ENCODE assay signal across 16 mouse cellular contexts in genomic region chr8:11384841-11385240, GRCm38 (mm10).
DNase-seq lines count a peak whose midpoint lies in the region; ATAC-seq and TF ChIP-seq lines count a peak whose summit lies in the region.
"Had no signal": no experiment of that assay in that cellular context is flagged by ENCODE, and none has a peak within 500 bp of the region (broad histone marks: within the 10 kb centered on the region; RNA-seq: fewer than 3 reads in every experiment).

No protein-coding gene starts in this region.

- no peak overlapping the region for H3K27ac ChIP-seq in forebrain, postnatal 0 days (ENCODE audit: low read depth, low read length)
- no peak overlapping the region for H3K27ac ChIP-seq in forebrain, embryonic 12.5 days
- peak overlapping the region; percentile 57; the same call in 1 of the 2 replicates for H3K27ac ChIP-seq in kidney, embryonic 15.5 days
- peak overlapping the region; percentile 79 for H3K27ac ChIP-seq in testis, adult 2 months (ENCODE audit: control insufficient read depth, insufficient read depth, low read depth, low read length)
- peak overlapping the region; percentile 69 for H3K27ac ChIP-seq in stomach, postnatal 0 days (replicated peaks)
- H3K27ac ChIP-seq: hindbrain, embryonic 15.5 days; liver, embryonic 13.5 days had no signal

- no peak for DNase-seq in forebrain, postnatal 0 days
- DNase-seq in kidney, adult 11 months, result no peak
- DNase-seq in testis, postnatal 14 days (ENCODE audit: low spot score), result no peak
- DNase-seq in stomach, postnatal 0 days (ENCODE audit: low spot score), result no peak
- DNase-seq: B cell, adult 2 months; cerebellum, postnatal 36 days; kidney, postnatal 36 days; liver, embryonic 13.5 days; thymus, postnatal 25 days had no signal

- H3K27me3 ChIP-seq in forebrain, postnatal 0 days (ENCODE audit: insufficient read depth, low read length), result no peaks in the 10 kb centered on the region
- no peaks in the 10 kb centered on the region for H3K27me3 ChIP-seq in forebrain, embryonic 12.5 days
- no peaks in the 10 kb centered on the region for H3K27me3 ChIP-seq in kidney, embryonic 15.5 days
- H3K27me3 ChIP-seq in testis, adult 2 months (ENCODE audit: control insufficient read depth, insufficient read depth, low read length), result no peaks in the 10 kb centered on the region
- no peaks in the 10 kb centered on the region for H3K27me3 ChIP-seq in stomach, postnatal 0 days (ENCODE audit: control insufficient read depth, insufficient read depth, low read length)
- H3K27me3 ChIP-seq: hindbrain, embryonic 15.5 days; liver, embryonic 13.5 days had no signal

- TF ChIP-seq EP300 in stomach, postnatal 0 days (optimal IDR thresholded peaks at IDR 0.05), result no peak

- no peak for ATAC-seq in forebrain, postnatal 0 days
- ATAC-seq in forebrain, embryonic 12.5 days (ENCODE audit: low FRiP score), result no peak
- ATAC-seq in kidney, embryonic 15.5 days (replicated peaks; ENCODE audit: low FRiP score), result no peak
- ATAC-seq in stomach, postnatal 0 days (ENCODE audit: low FRiP score, low TSS enrichment), result no peak
- no peak for ATAC-seq in CD4-positive, CD25-positive, alpha-beta regulatory T cell, adult 4 months

- no peak for TF ChIP-seq POLR2A in testis, adult 2 months (IDR thresholded peaks at IDR 0.05; ENCODE audit: control insufficient read depth, low read depth, low read length)

- TF ChIP-seq CTCF in forebrain, postnatal 0 days (IDR thresholded peaks at IDR 0.05; ENCODE audit: low read depth), result 0 out of 2 replicates have a peak, but pooled peaks have one; percentile 12
- no peak for TF ChIP-seq CTCF in testis, adult 2 months (IDR thresholded peaks at IDR 0.05; ENCODE audit: control insufficient read depth, insufficient read depth, insufficient replicate concordance, low read depth, low read length)
- TF ChIP-seq CTCF in stomach, postnatal 0 days (IDR thresholded peaks at IDR 0.05; ENCODE audit: low read depth), result peak; percentile 49

- H3K4me3 ChIP-seq in forebrain, postnatal 0 days (ENCODE audit: low read depth, low read length), result no peak overlapping the region
- H3K4me3 ChIP-seq in forebrain, embryonic 12.5 days (replicated peaks), result no peak overlapping the region
- H3K4me3 ChIP-seq in kidney, embryonic 15.5 days (replicated peaks), result no peak overlapping the region
- no peak overlapping the region for H3K4me3 ChIP-seq in testis, adult 2 months (ENCODE audit: control insufficient read depth, low read depth, low read length)
- H3K4me3 ChIP-seq in stomach, postnatal 0 days (ENCODE audit: low read depth, low read length), result no peak overlapping the region
- H3K4me3 ChIP-seq: hindbrain, embryonic 15.5 days; liver, embryonic 13.5 days; megakaryocyte, embryonic 14.5 days had no signal

- no peaks in the 10 kb centered on the region for H3K9me3 ChIP-seq in forebrain, postnatal 0 days (ENCODE audit: low read length)
- H3K9me3 ChIP-seq in forebrain, embryonic 12.5 days, result no peaks in the 10 kb centered on the region
- no peaks in the 10 kb centered on the region for H3K9me3 ChIP-seq in kidney, embryonic 15.5 days (replicated peaks)
- H3K9me3 ChIP-seq in stomach, postnatal 0 days (ENCODE audit: control insufficient read depth, low read length), result no peaks in the 10 kb centered on the region
- H3K9me3 ChIP-seq: G1E; hindbrain, embryonic 15.5 days; liver, embryonic 13.5 days; megakaryocyte, embryonic 14.5 days had no signal

- H3K4me2 ChIP-seq in forebrain, postnatal 0 days (ENCODE audit: low read depth), result no peak overlapping the region
- H3K4me2 ChIP-seq in forebrain, embryonic 12.5 days, result no peak overlapping the region
- no peak overlapping the region for H3K4me2 ChIP-seq in kidney, embryonic 15.5 days
- no peak overlapping the region for H3K4me2 ChIP-seq in stomach, postnatal 0 days (replicated peaks; ENCODE audit: low read depth)
- H3K4me2 ChIP-seq: hindbrain, embryonic 15.5 days; liver, embryonic 13.5 days had no signal

- no peak overlapping the region for H3K9ac ChIP-seq in forebrain, postnatal 0 days
- H3K9ac ChIP-seq in forebrain, embryonic 12.5 days, result no peak overlapping the region
- H3K9ac ChIP-seq in kidney, embryonic 15.5 days, result no peak overlapping the region
- no peak overlapping the region for H3K9ac ChIP-seq in stomach, postnatal 0 days (ENCODE audit: low read length)
- H3K9ac ChIP-seq: hindbrain, embryonic 15.5 days; liver, embryonic 13.5 days had no signal

- 88% methylated on average over 4 of the region's 4 CpGs for WGBS in forebrain, postnatal 0 days
- WGBS in forebrain, embryonic 12.5 days, result 86% methylated on average over 4 of the region's 4 CpGs
- 71% methylated on average over 4 of the region's 4 CpGs for WGBS in kidney, embryonic 15.5 days
- WGBS in stomach, postnatal 0 days, result 56% methylated on average over 4 of the region's 4 CpGs

- H3K4me1 ChIP-seq in forebrain, postnatal 0 days (ENCODE audit: insufficient read depth), result peaks cover 12% of the 10 kb centered on the region
- H3K4me1 ChIP-seq in forebrain, embryonic 12.5 days, result peaks cover 17% of the 10 kb centered on the region
- H3K4me1 ChIP-seq in kidney, embryonic 15.5 days, result peaks cover 40% of the 10 kb centered on the region
- H3K4me1 ChIP-seq in testis, adult 2 months (ENCODE audit: control insufficient read depth, insufficient read depth, low read length), result peaks cover 3% of the 10 kb centered on the region
- H3K4me1 ChIP-seq in stomach, postnatal 0 days (replicated peaks; ENCODE audit: control insufficient read depth, insufficient read depth), result peaks cover 4% of the 10 kb centered on the region; the same call in 1 of the 2 replicates
- H3K4me1 ChIP-seq: liver, embryonic 13.5 days had no signal

- H3K36me3 ChIP-seq in forebrain, postnatal 0 days (ENCODE audit: insufficient read depth), result no peaks in the 10 kb centered on the region
- no peaks in the 10 kb centered on the region for H3K36me3 ChIP-seq in forebrain, embryonic 12.5 days (replicated peaks)
- peaks cover 4% of the 10 kb centered on the region; the same call in 1 of the 2 replicates for H3K36me3 ChIP-seq in kidney, embryonic 15.5 days
- H3K36me3 ChIP-seq in testis, adult 2 months (ENCODE audit: control insufficient read depth, insufficient read depth, low read length), result no peaks in the 10 kb centered on the region
- no peaks in the 10 kb centered on the region for H3K36me3 ChIP-seq in stomach, postnatal 0 days (ENCODE audit: control insufficient read depth, insufficient read depth, low read length)
- H3K36me3 ChIP-seq: G1E; hindbrain, embryonic 15.5 days; liver, embryonic 13.5 days had no signal

Comparison
In these comparisons a context has a peak if more than half of its experiments do, and no peak if none do; other contexts are left out.
1. H3K27ac ChIP-seq: peak in kidney, embryonic 15.5 days (single experiment), testis, adult 2 months (single experiment) and stomach, postnatal 0 days (single experiment); none in forebrain, postnatal 0 days (single experiment) and forebrain, embryonic 12.5 days (single experiment).